Mouse (Mus musculus) kidney, postnatal 25 days (tissue): ENCODE measurements at regions not wholly inside any gene's neighbourhood (a gene's known extent, or its start where the extent isn't known, plus 50 kb on each side); places are given as distances from the start of the nearest gene placed in this dataset.

ENCODE experiments used
- DNase-seq, 2 experiments: peaks; one replicate each; pipeline ENCODE4 v3.0.0; 2021; ENCODE audit warnings: mixed read lengths in 2 of 2

DNA sequence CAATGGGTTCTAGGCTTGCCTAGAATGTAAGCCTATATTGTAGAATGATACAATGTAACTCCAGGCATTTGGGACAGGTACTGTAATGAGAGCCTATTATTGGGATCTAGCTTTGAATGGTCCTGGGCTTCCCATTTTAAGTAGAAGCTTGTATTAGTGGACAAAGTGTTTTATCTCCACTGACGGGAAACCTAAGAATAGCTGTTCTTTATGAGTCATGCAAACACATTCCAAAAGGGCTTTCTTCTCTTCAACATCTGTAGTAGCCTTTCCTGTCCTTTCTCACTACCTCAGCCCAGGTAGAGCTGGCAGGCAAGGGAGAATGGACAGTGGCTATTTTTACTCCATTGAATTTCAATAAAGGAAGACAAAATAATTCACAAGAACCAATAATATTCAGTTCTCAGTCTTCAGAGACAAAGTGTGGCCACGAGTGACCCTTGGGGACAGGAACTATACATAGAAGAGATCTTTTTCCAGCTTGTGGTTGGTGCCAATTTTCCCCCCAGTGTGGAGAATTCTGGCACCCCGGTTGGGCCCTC is 82.8 kb downstream of the Csl start:
- no peak for DNase-seq

DNA sequence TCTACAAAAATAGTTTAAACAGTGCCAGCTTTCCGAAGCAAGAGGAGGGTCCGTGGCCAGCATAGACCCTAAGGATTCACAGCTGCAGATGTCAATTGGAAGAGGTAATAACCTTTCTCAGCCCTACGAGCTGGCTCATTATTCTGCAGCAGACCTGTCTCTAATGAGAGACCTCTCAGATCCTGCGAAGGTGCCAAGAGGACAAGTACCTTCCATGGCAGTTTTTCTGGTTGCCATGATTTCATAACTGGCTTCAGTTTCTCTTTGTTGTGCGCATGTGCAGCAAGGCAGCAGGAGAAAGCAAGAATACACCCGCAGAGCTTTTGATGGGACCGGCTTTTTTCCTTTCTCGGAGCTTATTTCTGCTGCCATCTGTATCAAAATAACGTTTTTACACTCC is 81.4 kb downstream of the Csl start:
- no peak for DNase-seq

DNA sequence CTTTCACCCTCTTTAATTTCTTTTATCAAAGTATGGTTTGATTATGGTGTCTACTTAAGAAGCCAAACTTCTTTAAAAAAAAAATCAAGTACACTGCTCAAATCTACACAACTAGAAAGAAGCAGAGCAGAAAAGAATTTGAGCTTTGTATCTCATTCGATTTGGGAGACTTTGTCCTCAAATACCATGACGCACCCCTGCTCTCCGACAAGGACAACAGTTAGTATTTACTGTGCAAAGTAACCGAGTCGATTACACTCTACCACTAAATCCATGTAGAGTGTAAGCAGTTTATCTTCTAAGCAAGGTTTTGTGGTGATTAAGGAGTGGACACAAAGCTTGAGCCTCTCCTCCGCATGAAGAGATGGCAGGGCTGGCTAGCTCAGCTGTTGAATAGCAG is 79.6 kb downstream of the Csl start:
- DNase-seq, result no peak

DNA sequence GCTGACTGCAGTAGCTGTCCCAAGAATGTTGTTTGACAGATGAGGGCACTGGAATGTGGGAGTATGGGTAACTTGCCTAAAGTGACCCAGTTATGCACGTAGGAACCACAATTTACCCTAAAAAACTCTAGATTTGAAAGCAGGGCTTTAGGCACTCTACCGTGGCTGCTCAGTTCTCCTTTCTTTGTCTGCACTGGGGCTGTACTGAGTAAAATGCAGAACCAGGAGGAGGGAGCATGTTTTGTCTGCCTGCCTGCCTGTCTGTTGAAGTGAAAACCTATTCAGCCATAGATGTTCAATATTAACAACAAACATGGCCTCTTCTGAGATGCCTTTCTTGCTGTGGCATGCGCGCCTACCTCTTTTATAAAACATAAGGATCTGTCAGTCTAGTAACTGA is 77.5 kb downstream of the Csl start:
- no peak for DNase-seq

DNA sequence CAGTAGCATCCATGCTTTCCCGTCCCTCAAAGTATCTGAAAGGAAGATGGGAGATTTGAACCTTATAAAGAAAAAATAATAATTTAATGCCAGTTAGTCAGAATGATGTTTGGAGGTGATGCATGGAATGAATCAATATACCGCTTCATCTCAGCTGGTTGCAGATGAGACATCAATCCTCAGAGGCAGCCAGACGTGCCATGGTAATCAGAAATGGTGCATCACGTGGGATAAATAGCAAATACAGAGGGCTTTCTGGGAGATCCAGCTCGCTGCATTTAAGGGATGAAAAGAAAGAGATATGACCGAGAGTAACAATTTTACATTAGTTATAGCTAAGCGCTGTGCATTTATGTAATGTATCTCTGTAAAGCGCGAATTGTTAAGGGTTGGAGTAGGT is 77.1 kb downstream of the Csl start:
- no peak for DNase-seq

DNA sequence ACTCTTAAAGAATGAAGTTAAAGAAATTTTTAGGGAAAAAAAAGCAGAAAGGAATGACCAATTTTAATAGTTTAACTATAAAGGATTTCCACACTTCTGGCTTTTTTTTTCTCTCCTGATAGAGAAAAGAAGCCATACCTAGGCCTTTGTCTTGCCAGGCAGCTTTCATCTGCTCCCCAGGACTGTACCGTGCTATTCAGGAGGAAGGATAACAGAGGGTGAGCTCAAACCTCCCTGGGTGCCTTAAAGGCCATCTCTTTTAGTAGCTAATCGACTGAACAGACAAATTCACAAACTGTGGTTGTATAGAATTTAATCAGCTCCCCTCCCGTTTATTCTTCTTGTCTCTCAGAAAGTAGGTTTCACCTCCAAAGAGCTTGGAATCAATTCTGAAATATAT is 76.1 kb downstream of the Csl start:
- DNase-seq, result no peak

DNA sequence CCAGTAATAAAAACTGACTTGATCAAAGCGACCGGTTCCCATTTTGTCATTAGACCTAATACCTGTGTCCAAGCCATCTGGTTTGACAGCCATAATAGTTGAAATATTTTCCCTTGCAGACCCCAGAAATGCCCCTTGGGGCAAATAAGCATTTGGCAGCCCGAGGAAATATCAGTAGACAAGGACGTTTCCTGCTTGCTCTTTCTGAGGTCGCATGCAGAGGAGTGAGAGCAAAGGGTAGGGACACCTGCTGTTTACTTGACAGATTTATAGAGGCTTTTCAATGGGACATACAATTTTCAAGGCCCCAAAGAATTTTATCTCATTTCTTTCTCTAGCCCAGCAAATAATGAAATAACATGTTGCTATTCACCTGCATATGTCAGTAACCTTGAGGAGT is 73.5 kb downstream of the Csl start:
- DNase-seq, result no peak

DNA sequence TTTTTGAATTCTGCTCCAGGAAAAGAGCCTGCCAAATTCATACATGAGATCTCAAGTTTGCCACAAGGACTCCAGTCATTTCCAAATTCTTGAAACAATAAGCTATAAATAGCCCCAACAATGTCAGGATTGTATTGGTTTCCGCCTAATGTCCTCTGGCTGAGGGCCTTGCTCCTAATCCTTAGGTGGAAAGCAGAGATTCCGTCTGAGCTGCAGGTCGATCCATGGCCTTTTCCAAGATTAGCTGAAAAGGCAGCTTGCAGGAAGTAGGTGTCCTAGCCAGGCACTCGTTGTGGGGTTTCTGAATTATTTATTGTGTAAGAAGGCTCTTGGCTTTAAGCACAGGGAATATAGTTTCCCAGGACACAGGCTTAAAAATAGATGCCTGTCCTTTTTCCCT is 72.4 kb downstream of the Csl start:
- DNase-seq, result peak; percentile 6 to 46

DNA sequence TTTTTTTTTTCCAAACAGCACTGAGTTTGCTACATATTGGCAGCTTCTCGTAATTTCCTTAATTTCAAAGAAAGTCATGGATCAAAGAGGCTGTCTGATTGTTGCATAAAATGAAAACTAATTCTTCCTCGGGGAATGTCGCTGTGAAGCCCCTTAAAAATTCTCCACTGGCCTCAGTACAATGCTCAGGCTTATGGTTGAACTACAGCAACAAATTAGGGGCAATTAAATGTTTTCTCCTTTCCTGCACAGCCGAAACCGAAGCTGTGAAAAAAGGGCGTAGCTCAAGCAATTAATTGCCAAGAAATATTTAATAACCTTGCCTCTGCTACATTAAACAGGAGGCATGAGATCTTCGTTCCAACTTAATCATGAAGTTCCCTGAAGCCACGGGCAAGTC is 61.8 kb downstream of the Csl start:
- no peak for DNase-seq

DNA sequence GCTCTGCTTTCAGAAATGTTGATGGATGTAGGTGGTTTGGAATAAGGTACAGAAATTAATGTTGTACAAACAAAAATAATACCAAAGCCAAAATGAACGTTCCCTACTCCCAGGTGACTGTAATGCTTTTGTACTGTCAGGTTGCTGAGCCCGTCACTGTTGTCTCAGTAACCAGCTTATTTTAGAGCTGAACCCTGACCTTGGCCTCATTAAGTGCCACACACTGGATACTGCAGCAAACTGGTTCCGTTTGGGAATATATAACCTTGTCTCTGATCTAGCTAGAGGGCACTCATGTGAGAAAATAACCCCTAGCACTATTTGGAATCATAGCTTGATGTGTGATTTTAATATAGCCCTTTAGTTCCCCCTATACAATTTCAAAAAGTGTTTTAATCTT is 60.0 kb downstream of the Csl start:
- no peak for DNase-seq

DNA sequence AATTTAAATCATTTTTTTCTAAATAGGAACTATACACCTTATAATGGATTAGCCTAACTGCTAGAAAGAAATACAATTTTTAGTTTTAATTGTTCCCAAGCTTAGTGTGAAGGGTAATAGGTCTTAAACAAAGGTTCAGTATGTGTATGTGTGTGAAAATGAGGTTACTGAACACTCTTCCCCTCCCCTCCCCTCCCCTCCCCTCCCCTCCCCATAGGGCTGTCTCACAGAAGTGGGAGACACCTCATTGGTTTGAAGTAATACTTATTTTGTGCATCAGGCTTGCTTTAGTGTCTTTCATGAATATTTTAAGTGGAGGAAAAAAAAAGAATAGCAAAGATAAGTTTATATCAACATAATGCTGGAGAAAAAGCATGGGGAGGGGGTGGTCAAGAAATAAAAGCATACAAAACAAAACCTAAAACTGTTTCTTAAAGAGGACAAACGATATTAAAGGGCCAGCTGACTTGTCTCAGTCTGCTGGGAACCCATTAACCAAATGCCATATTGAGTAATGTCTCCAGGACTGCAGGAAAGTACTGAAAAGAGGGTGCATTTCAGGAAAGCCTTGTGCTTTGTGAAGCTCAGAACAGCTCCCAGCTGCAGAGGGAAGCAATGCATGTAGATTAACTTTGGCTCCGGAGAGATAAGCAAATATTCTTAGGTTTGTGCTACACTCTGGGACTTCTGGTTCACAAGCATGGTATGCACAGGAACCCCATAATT is 59.2 kb downstream of the Csl start:
- no peak for DNase-seq
